Mouse (Mus musculus) CH12.LX (cell line): Measurements from ENCODE around the gene Hapln1. TPM values are rescaled to one million over a fixed set of nuclear protein-coding genes. Genes with fewer than 3 reads are reported as not detected.

Experiments used
- DNase-seq: peaks from one replicate; pipeline ENCODE4 v3.0.0-alpha.2; 2013; ENCODE audit errors: extremely low read depth
- H3K27ac ChIP-seq: 2 replicates; pipeline ENCODE4 v1.5.1; 2012; ENCODE audit warnings: low read depth, mild to moderate bottlenecking, control low read depth, moderate library complexity; ENCODE audit not compliant: insufficient read depth
- H3K27me3 ChIP-seq: replicated peaks from 2 replicates; pipeline ENCODE3; 2012; ENCODE audit warnings: inconsistent platforms
- H3K36me3 ChIP-seq, 2 experiments: replicated peaks in 1 of 2; 2 replicates each; pipeline versions ENCODE3 to v1.6.1; 2012; ENCODE audit warnings: inconsistent platforms in 1 of 2, low read length in 1 of 2, mild to moderate bottlenecking in 1 of 2, mixed read lengths in 1 of 2, moderate library complexity in 1 of 2; ENCODE audit not compliant: control insufficient read depth in 1 of 2, insufficient read depth in 1 of 2
- H3K4me1 ChIP-seq, 2 experiments: 2 replicates each; pipeline ENCODE4 v1.6.1; 2012; ENCODE audit warnings: inconsistent platforms in 1 of 2, moderate library complexity in 1 of 2; ENCODE audit not compliant: insufficient read depth in 2 of 2, control insufficient read depth in 1 of 2
- H3K4me2 ChIP-seq: 2 replicates; pipeline ENCODE4 v1.6.1; 2012; ENCODE audit warnings: low read depth, mild to moderate bottlenecking, control low read depth; ENCODE audit not compliant: poor library complexity, insufficient read depth, severe bottlenecking
- H3K4me3 ChIP-seq, 3 experiments: fragments of 150-350 bp in 1 of 3; sonication (generic) in 1 of 3; replicated peaks in 1 of 3; 2 replicates each; pipeline versions ENCODE3 to v1.5.1; 2011 to 2012; ENCODE audit warnings: low read depth in 2 of 3, low read length in 2 of 3, mild to moderate bottlenecking in 2 of 3, moderate library complexity in 2 of 3, control low read depth in 1 of 3, improper control_type of control experiment in 1 of 3, inconsistent platforms in 1 of 3, mixed read lengths in 1 of 3; ENCODE audit not compliant: poor library complexity in 1 of 3
- H3K79me2 ChIP-seq: replicated peaks from 2 replicates; pipeline ENCODE4 v1.6.1; 2012; ENCODE audit warnings: mild to moderate bottlenecking, moderate library complexity; ENCODE audit not compliant: control insufficient read depth, poor library complexity, insufficient read depth, severe bottlenecking; ENCODE audit errors: extremely low read depth
- H3K9ac ChIP-seq: 2 replicates; pipeline ENCODE4 v1.6.1; 2012; ENCODE audit warnings: low read depth, mild to moderate bottlenecking, control low read depth, moderate library complexity; ENCODE audit not compliant: insufficient read depth
- H3K9me3 ChIP-seq: replicated peaks from 2 replicates; pipeline ENCODE3; 2012; ENCODE audit warnings: low read length, inconsistent platforms, mixed read lengths
- CHD2 ChIP-seq: IDR thresholded peaks from 2 replicates; pipeline ENCODE4 v1.6.1; 2011; ENCODE audit warnings: low read length, improper control_type of control experiment
- CTCF ChIP-seq, 2 experiments: IDR thresholded peaks in 1 of 2; conservative IDR thresholded peaks in 1 of 2; 2 replicates each; pipeline ENCODE4 v1.5.1; 2011 to 2012; ENCODE audit warnings: low read depth in 2 of 2, low read length in 2 of 2, improper control_type of control experiment in 1 of 2, inconsistent platforms in 1 of 2, mild to moderate bottlenecking in 1 of 2, moderate library complexity in 1 of 2
- ELF1 ChIP-seq: IDR thresholded peaks from 2 replicates; pipeline ENCODE4 v1.6.1; 2014; ENCODE audit warnings: low read depth, mild to moderate bottlenecking, inconsistent platforms, low read length, improper control_type of control experiment
- ETS1 ChIP-seq: conservative IDR thresholded peaks from 2 replicates; pipeline ENCODE4 v1.6.1; 2012; ENCODE audit warnings: low read depth, mild to moderate bottlenecking, inconsistent platforms, low read length, improper control_type of control experiment, moderate library complexity
- GABPA ChIP-seq: IDR thresholded peaks from 2 replicates; pipeline ENCODE4 v1.6.1; 2012; ENCODE audit warnings: low read depth, low read length, improper control_type of control experiment, inconsistent platforms; ENCODE audit not compliant: insufficient replicate concordance
- JUND ChIP-seq: conservative IDR thresholded peaks from 2 replicates; pipeline ENCODE4 v1.6.1; 2011; ENCODE audit warnings: low read depth, low read length, improper control_type of control experiment
- MAZ ChIP-seq: IDR thresholded peaks from 2 replicates; pipeline ENCODE4 v1.6.1; 2012; ENCODE audit warnings: low read depth, mild to moderate bottlenecking, inconsistent platforms, low read length, improper control_type of control experiment, moderate library complexity
- MEF2A ChIP-seq: IDR thresholded peaks from 2 replicates; pipeline ENCODE4 v1.6.1; 2014; ENCODE audit warnings: low read depth, mild to moderate bottlenecking, inconsistent platforms, low read length, improper control_type of control experiment, borderline replicate concordance
- MXI1 ChIP-seq: IDR thresholded peaks from 2 replicates; pipeline ENCODE4 v1.6.1; 2011; ENCODE audit warnings: mild to moderate bottlenecking, low read depth, low read length, improper control_type of control experiment
- POLR2A ChIP-seq: IDR thresholded peaks from 2 replicates; pipeline ENCODE4 v1.6.1; 2011; ENCODE audit warnings: low read depth, mild to moderate bottlenecking, improper control_type of control experiment, low read length
- RAD21 ChIP-seq: IDR thresholded peaks from 2 replicates; pipeline ENCODE4 v1.6.1; 2011; ENCODE audit warnings: low read depth, mild to moderate bottlenecking, low read length, improper control_type of control experiment, moderate library complexity
- RCOR1 ChIP-seq: conservative IDR thresholded peaks from 2 replicates; pipeline ENCODE4 v1.6.1; 2012; ENCODE audit warnings: low read depth, mild to moderate bottlenecking, inconsistent platforms, low read length, improper control_type of control experiment
- SIN3A ChIP-seq: IDR thresholded peaks from 2 replicates; pipeline ENCODE4 v1.6.1; 2012; ENCODE audit warnings: low read length, improper control_type of control experiment, inconsistent platforms
- TCF12 ChIP-seq: IDR thresholded peaks from 2 replicates; pipeline ENCODE4 v1.6.1; 2014; ENCODE audit warnings: low read depth, mild to moderate bottlenecking, inconsistent platforms, low read length, improper control_type of control experiment
- UBTF ChIP-seq: IDR thresholded peaks from 2 replicates; pipeline ENCODE4 v1.6.1; 2012; ENCODE audit warnings: low read depth, mild to moderate bottlenecking, inconsistent platforms, low read length, improper control_type of control experiment, moderate library complexity
- ZC3H11A ChIP-seq: IDR thresholded peaks from 2 replicates; pipeline ENCODE4 v1.6.1; 2012; ENCODE audit warnings: low read depth, mild to moderate bottlenecking, inconsistent platforms, low read length, improper control_type of control experiment
- ZKSCAN1 ChIP-seq: IDR thresholded peaks from 2 replicates; pipeline ENCODE4 v1.6.1; 2012; ENCODE audit warnings: low read depth, inconsistent platforms, low read length, improper control_type of control experiment, borderline replicate concordance
- dilution Hi-C: fragments of 300-500 bp; cut with MboI; formaldehyde crosslinking; loops from 2 replicates; pipeline ENCODE4 v1.14.3; 2020; ENCODE audit warnings: low sequenced_read_pairs; ENCODE audit not compliant: extremely low pct_unique_long_range_greater_than_20kb, extremely low pct_ligation_motif_present
- in situ Hi-C: fragments of 300-500 bp; cut with MboI; formaldehyde crosslinking; loops from 3 replicates; pipeline ENCODE4 v1.14.3; 2019; ENCODE audit warnings: low sequenced_read_pairs, low pct_ligation_motif_present, low pct_unique_long_range_greater_than_20kb, mixed read lengths
- polyA plus RNA-seq: library from polyadenylated mRNA; unstranded; fragments of >175 nt; gene quantifications from 2 replicates; pipeline ENCODE4 v1.2.1, GENCODE M21; 2012; ENCODE audit warnings: low read depth; ENCODE audit not compliant: insufficient read length
- total RNA-seq, 2 experiments: library from RNA; depleted of rRNA; stranded (reverse); fragments of 300-350 nt in 1 of 2; fragments of >200 nt in 1 of 2; gene quantifications; 2 replicates each; pipeline ENCODE4 v1.2.3; 2012 to 2014

Hapln1 gene
- total and polyA plus RNA-seq, 3 experiments: 0.30 to 2.6 (median 0.46) TPM

DNA sequence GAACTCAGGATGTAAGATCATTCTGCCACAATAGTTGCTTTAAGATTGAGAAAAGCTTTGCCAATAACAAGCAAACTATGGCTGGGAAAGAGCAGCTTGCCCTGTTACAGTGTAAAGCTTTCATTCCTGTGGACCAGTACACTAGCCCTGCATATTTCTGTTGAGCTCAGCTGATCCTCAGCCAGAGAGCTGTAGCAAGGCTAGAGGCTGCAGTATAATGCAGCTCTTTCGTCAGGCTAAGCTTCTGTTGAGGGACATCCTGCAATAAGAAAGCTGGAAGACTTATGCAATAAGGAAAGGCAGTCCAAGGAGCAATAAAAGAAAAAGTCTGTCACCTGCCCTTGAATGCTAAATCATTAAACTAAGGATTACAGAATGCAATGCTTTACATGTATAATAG is 45.5 kb downstream of the Hapln1 start:
- no peaks in the 10 kb centered on the region for H3K9me3 ChIP-seq
- DNase-seq: no peak
- H3K4me2 ChIP-seq: no peak overlapping the region
- H3K27ac ChIP-seq: no peak overlapping the region
- TF ChIP-seq ZKSCAN1: no peak
- TF ChIP-seq ETS1: no peak
- TF ChIP-seq MEF2A: no peak
- no peak for TF ChIP-seq SIN3A
- no peak for TF ChIP-seq JUND
- TF ChIP-seq POLR2A: no peak
- no peak for TF ChIP-seq RAD21
- no peak for TF ChIP-seq GABPA
- TF ChIP-seq MXI1: no peak
- no peak for TF ChIP-seq CHD2
- TF ChIP-seq MAZ: no peak
- TF ChIP-seq TCF12: no peak
- no peak for TF ChIP-seq ELF1
- TF ChIP-seq ZC3H11A: no peak
- TF ChIP-seq CTCF (conservative IDR thresholded peaks at IDR 0.05 in 1 of 2, IDR thresholded peaks at IDR 0.05 in 1 of 2; ENCODE audit: low read depth in 2 of 2, low read length in 2 of 2): no peak
- TF ChIP-seq UBTF: no peak
- no peak overlapping the region for H3K4me3 ChIP-seq
- no peaks in the 10 kb centered on the region for H3K79me2 ChIP-seq
- H3K4me1 ChIP-seq: peaks cover 5 to 32% of the 10 kb centered on the region in 2 experiments
- H3K36me3 ChIP-seq: no peaks in the 10 kb centered on the region
- dilution Hi-C loops: no loop called here
- in situ Hi-C loops: no loop called here
- no peak overlapping the region for H3K9ac ChIP-seq
- H3K27me3 ChIP-seq: no peaks in the 10 kb centered on the region

DNA sequence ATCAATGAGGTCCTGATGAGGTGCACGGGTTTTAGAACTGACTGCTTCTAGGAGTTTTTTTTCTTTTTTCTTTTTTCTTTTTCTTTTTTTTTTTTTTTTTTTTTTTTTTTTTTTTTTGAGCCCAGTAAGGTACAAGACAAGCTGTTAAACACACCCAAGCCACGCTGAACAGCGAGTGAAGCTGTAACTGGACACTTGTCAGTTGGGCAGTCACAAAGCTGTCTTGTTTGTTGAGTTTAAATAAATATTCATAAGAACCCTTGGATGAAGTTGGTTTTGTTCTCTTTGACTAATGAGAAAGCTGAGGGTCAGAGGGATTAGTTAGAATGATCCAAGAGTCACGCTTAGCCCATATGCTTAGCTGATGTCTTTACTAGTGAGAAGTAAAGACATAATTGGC is 55.5 kb downstream of the Hapln1 start:
- no peak overlapping the region for H3K9ac ChIP-seq
- H3K27me3 ChIP-seq: no peaks in the 10 kb centered on the region
- peaks cover 6% of the 10 kb centered on the region for H3K9me3 ChIP-seq
- TF ChIP-seq RCOR1 (no peak), MXI1 (no peak)
- no peak overlapping the region for H3K4me2 ChIP-seq
- H3K79me2 ChIP-seq: no peaks in the 10 kb centered on the region
- no peak overlapping the region for H3K4me3 ChIP-seq
- DNase-seq: no peak
- H3K4me1 ChIP-seq: peaks cover 0 to 8% of the 10 kb centered on the region in 2 experiments; a peak in 2 of 4 replicates
- in situ Hi-C loops: no loop called here
- dilution Hi-C loops: no loop called here
- H3K27ac ChIP-seq: no peak overlapping the region
- H3K36me3 ChIP-seq: no peaks in the 10 kb centered on the region
